Mouse (Mus musculus) urinary bladder, postnatal 25 days (tissue): ENCODE results near the gene Gca.
"Not testable (repeated sequence)": the region's sequence is repeated elsewhere in the genome, so short reads cannot be mapped to it uniquely, and the experiment has no call there.

Source experiments
- DNase-seq: peaks from one replicate; pipeline ENCODE4 v3.0.0; 2022; ENCODE audit warnings: low spot score

The Gca gene

DNA sequence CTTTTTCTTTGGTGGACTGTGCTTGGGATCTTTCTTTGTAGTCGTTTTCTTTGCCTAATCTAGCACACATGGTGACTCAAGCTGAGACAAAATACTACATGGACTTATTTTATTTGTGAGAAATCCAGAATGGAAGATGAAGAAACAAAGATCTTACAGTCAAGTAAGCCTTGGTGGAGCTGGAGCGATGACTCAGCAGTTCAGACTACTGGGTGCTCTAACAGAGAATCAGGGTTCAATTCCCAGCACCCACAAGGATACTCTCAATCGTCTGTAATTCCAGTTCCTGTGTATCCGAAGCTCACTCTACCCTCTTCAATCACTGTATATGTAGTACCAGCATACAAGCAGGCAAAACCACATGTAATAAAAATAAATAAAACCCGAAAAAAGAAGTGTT, 6.2 kb downstream of the Gca start:
- DNase-seq = no peak

DNA sequence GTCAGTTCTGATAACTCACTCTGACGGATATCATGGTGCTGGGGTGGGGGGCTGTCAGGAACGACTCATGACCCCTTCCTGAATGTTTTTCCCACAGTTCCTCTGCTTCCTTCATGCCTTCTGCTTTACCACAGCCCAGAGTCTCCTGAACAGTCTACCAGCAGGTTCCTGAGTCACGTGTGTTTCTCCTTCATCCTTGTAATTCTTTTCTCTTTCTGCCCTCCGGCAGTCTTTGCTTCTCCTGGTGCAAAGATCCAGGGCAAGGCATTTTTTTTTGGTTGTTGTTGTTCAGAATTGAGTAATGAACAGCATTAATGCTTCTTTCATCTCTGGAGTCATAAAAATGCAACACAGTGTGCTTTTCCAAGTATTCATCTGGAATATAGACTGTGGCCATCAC, 6.7 kb downstream of the Gca start:
- no peak for DNase-seq

DNA sequence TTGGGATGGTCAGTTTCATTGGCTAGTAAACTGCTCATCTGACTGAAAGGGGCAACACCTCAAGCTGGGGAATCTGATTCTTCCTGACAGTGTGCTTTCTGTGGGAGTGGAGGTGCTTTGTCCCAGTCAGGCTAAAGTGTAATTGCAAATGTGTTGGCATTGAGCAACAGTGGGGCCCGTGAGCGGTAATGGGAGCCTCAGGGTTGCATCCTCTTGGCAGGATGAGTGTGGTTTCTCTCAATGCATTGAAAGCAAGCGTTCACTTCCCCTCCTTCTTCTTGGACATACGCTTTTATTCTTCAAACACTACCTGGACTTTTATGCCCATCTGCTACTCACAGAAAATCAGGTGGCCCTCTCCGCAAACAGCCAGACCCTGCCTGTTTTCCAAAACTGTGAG, 8.7 kb downstream of the Gca start:
- no peak for DNase-seq

DNA sequence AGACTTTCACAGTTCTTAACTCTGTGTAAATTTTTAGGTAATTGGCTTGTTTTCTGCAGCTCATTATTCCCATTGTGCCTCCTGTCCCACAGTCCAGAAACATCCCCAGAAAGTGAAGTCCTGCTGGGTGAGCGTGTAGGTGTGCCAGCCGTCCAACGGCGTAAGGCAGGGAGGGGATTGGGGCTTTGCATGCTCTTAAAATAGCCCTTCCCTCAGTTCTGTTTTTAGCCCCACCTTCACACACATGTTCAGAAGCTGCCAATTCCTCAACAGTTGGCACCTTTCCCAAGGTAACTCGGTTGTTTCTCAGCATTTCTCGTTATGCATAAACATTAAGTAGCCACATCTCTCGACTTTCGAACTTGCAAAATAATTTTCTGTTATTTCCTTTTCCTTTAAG, 17.6 kb downstream of the Gca start:
- no peak for DNase-seq

DNA sequence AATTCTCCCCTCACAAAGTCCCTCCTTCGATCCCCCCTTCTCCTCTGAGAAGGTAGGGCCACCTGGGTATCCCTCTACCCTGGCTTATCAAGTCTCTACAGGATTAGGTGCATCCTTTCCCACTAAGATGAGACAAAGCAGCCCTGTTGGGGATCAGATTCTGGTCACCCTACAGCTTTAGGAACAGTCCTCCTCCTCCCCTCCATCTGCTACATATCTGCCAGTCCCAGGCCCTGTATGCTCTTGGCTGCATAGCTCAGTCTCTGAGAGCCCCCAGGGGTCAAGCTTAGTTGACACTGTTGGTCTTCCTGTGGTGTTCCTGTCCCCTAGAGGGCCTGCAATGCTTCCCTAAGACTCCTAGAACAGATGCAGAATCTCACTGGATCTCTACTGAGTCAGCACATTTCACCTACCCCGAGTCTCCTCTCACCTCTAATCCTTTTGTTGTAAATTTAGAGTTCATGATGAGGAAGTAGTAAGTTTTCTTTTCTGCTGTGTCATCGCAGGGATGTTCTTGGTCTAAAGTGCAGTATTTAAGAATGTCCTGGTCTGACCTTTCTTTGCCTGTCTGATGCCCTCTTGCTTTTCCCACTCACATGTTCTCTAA, 21.0 kb downstream of the Gca start:
- no peak for DNase-seq

DNA sequence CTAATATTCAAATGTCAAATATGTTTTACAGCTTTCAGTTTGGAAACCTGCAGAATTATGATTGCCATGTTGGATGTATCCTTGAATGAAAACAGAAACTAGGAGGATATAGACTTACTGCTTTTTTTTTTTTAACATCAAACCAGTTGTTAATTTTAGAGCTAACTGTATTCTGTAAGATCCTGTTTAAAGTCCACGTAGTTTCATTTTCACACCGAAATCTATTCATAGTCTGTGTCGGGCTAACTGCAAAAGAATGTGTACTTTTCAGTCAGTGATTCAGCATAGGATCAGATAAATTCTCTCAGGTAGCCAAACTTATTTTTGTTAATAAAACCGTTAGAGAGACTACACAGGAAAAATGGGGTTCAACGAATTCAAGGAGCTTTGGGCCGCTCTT, 21.8 kb downstream of the Gca start:
- DNase-seq = no peak

DNA sequence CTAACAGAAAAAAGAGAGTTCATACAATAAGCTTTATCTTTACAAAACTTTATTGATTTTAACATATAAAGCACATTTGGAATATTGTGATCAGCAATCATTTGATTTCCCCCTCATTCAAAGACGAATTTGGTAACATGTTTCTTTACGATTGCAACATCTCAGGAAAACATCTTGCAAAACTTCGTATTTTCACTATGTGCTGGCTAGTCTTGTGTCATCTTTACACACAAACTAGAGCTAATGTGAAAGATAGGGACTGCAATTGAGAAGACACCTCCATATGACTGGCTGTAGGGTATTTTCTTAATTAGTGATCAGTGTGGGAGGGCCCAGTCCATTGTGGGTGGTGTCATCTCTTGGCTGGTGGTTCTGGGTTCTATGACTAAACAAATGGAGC, 42.2 kb downstream of the Gca start:
- no peak for DNase-seq

DNA sequence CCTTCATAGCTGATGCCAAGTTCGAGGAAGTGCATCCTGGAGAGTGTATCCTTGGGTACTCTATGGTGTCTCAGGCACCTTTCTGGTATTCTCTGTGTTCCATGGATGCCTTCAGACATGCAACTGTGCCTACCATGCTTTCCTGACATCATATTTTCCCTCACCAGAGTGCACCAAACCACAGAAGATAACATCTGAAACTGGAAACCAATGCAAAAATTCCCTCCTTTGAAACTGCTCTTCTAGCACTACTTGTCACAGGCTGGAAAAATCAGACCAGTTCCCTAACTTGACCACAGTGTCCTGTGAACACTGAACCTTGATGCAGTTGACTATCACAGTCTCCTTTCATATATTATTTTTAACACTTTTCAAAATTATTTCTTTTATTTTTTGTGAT, 45.5 kb downstream of the Gca start:
- DNase-seq = no peak

DNA sequence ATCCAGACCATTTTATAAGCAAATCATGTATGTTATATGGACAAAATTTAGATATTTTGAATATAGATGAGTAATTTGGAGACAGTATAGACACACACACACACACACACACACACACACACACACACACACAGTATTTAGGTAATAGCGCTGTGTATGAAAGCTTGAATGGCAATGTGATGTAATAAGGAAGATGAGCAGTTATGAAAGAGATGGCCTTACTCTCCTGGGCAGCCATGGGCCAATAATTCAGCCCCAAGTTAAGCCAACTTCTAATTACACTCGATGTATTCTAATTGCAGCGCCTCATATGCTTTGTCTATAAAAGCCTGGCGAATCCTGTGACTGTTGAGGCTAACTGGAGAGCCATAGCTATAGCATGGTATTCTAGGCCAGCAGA, 50.3 kb downstream of the Gca start:
- DNase-seq = not testable (repeated sequence)

DNA sequence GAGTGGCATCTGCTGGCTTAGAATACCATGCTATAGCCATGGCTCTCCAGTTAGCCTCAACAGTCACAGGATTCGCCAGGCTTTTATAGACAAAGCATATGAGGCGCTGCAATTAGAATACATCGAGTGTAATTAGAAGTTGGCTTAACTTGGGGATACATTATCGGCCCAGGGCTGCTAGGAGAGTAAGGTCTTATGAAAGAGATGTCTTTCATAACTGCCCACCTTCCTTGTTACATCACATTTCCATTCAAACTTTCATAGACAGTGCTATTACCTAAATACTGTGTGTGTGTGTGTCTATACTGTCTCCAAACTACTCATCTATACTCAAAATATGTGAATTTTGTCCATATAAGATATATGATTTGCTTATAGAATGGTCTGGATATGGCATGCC, 51.2 kb downstream of the Gca start:
- DNase-seq = no peak

DNA sequence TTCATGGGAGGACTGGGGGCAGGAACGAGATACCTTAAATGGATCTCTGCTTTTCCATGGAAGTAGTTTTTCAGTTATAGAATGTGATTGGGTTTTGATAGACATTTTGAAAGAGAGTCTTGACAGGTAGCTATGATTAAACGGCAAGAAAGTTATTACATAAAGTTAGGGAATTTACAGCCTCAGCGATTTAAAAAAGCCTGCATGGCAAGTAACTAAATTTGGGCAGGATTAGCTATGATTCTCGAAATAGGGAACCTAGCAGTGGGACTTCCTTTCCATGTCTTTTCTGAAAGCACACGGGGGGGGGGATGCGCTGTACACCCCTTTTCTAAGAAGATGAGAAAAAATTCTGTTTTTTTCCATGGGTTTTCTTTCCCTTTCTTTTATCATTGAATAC, 53.2 kb downstream of the Gca start:
- DNase-seq = no peak

DNA sequence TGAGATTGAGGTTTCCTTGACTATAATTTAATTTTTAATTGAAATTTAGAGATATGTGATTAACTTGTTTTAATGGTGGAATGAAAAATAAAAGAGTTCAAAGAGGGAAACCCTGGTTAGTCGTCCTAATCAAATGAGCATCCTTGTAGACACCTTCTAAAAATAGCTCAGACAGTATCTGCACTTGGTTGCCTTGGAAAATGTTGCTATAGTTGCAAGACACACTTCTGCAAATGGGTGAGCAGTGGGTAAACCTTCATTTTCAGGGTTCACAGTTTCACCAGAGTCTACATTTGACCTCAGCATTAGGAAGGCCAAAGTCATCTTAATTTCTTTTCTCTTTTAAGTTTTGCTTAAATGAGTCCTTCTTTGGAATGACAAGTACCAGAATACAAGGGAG, 54.3 kb downstream of the Gca start:
- DNase-seq = no peak

DNA sequence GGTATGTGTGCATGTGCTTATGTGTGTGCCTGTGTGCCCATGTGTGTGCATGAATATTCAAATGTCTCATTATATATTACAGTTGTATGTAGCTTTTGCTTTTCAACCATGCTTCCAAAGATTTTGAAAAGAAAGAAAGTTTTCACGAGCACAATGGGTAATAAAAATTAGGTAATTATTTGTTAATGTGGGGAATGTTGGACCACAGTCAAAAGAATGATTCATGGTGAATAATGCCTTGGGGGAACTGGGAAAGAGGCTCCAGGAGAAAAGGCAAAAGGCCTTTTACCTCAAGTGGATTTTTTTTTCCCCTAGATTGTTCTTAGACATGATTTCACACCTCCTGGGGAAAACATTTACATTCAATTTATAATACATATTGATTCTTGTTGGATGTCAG, 61.9 kb downstream of the Gca start:
- DNase-seq = no peak

DNA sequence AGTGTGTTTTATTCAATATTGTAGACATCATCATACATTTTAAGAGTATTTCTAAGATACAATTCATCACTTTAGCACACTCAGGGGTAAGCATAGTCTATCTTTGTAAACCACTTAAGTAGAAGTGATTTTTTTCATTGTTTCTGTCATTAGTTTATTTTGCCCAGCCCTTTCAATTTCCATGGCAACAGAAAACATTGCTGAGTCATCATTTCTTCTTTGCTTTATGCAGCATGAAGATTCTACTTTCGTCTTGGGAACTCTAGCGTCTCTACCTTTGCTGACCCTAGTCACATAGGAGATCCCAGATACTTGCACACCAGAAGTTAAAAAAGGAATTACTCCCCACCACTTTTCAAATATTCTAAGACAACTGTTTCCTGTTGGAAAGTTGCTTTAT, 63.6 kb downstream of the Gca start:
- no peak for DNase-seq

DNA sequence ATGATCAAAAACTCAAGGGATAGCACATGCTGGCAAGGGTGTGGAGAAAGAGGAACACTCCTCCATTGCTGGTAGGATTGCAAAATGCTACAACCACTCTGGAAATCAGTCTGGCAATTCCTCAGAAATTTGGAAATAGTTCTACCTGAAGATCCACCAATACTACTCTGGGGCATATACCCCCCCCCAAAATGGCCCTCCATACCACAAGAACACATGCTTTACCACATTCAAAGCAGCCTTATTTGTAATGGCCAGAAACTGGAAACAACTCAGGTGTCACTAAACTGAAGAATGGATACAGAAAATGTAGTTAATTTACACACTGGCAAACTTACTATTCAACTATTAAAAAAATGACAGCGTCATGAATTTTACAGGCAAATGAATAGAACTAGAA, 66.6 kb downstream of the Gca start:
- no peak for DNase-seq

DNA sequence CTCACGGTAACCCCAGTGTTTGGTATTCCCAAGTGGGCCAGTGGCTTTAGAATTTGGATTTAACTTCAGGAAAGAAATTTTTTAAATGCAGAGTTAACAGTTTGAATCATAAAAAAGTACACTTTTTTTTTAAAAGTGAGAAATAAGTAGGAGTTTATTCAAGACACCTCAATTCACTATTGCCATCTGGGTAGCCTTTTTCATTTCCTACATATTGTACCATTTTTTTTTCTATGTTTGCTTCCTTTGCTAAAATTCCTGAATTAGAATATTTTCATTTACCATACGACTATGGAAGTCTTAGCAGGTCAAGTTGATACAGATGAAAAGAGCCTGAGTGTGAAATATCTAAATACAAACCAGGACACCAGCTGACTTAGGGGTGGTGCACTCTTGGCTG, 79.0 kb downstream of the Gca start:
- no peak for DNase-seq
